Mouse (Mus musculus) hindbrain, embryonic 16.5 days (tissue): Measurements from ENCODE around the gene Sipa1. TPM values are rescaled to one million over a fixed set of nuclear protein-coding genes. Genes with fewer than 3 reads are reported as not detected.
A peak's percentile ranks its signal among the peaks of the same experiment; 100 is the strongest.

Experiments
- ATAC-seq: fragments of 200-750 bp; cut with Nextera tagmentation; 2 replicates; pipeline ENCODE4 v1.8.0; 2017; ENCODE audit warnings: moderate TSS enrichment, moderate library complexity
- H3K27ac ChIP-seq: fragments of 300-500 bp; sonication (generic); 2 replicates; pipeline ENCODE4 v1.5.1; 2014; ENCODE audit warnings: low read depth, mild to moderate bottlenecking, control low read depth, low read length, moderate library complexity
- H3K27me3 ChIP-seq: fragments of 300-500 bp; sonication (generic); replicated peaks from 2 replicates; pipeline ENCODE4 v1.6.1; 2014; ENCODE audit warnings: low read length; ENCODE audit not compliant: control insufficient read depth, insufficient read depth
- H3K36me3 ChIP-seq: fragments of 300-500 bp; sonication (generic); 2 replicates; pipeline ENCODE4 v1.6.1; 2014; ENCODE audit warnings: mild to moderate bottlenecking, low read length, moderate library complexity, mixed read lengths; ENCODE audit not compliant: control insufficient read depth, insufficient read depth
- H3K4me1 ChIP-seq: fragments of 300-500 bp; sonication (generic); 2 replicates; pipeline ENCODE4 v1.6.1; 2014; ENCODE audit warnings: low read depth, low read length; ENCODE audit not compliant: control insufficient read depth, insufficient read depth
- H3K4me2 ChIP-seq: fragments of 300-500 bp; sonication (generic); 2 replicates; pipeline ENCODE4 v1.6.1; 2014; ENCODE audit warnings: mild to moderate bottlenecking, low read length, control low read depth, moderate library complexity
- H3K4me3 ChIP-seq: fragments of 300-500 bp; sonication (generic); 2 replicates; pipeline ENCODE4 v1.5.1; 2014; ENCODE audit warnings: mild to moderate bottlenecking, low read length, control low read depth, moderate library complexity
- H3K9ac ChIP-seq: fragments of 300-500 bp; sonication (generic); 2 replicates; pipeline ENCODE4 v1.6.1; 2014; ENCODE audit warnings: low read depth, mild to moderate bottlenecking, control low read depth, low read length, moderate library complexity
- H3K9me3 ChIP-seq: fragments of 300-500 bp; sonication (generic); 2 replicates; pipeline ENCODE4 v1.6.1; 2014; ENCODE audit warnings: mild to moderate bottlenecking, low read length, moderate library complexity; ENCODE audit not compliant: control insufficient read depth
- WGBS: fragments of 180-500 bp; shearing (Covaris S2); extraction: QIAGEN DNeasy Blood & Tissue Kit; methylation state at CpG from one replicate; pipeline ENCODE4 v1.1.7; 2014; 5-methylcytosine and 5-hydroxymethylcytosine counted together
- polyA plus RNA-seq: library from polyadenylated mRNA; unstranded; fragments of >200 nt; fragmentation: Nextera tagmentation; extraction: Ambion mirVana; gene quantifications from 2 replicates; pipeline ENCODE4 v1.2.1, GENCODE M21; 2015

Sipa1 gene
- polyA plus RNA-seq, 1 experiment from 2014 or later: 14.3 TPM

DNA sequence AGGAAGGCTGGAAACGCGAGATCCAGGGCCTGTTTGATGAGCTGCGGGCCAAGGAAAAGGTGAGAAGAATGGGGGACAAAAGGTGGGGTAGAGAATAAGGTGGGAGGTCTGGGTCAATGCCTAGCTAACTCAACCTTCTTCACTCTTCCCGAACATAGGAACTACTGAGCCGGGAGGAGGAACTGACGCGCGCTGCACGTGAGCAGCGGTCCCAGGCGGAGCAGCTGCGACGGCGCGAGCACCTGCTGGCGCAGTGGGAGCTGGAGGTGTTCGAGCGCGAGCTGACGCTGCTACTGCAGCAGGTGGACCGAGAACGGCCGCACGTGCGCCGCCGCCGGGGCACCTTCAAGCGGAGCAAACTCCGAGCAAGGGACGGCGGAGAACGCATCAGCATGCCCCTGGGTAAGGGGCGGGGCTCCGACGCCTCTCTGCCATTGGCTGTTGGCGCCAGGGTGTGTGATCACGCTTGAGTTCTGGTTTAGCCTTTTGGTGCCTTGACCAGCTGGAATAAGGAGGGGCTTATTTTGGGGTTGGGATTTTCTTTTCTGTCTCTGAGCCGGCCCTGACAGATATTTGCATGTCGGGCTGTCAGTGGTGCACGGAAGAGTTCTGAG is 32.4 kb upstream of the Sipa1 start:
- H3K9me3 ChIP-seq: no peaks in the 10 kb centered on the region
- peak overlapping the region; percentile 53 for H3K4me2 ChIP-seq
- peak overlapping the region; percentile 46; the same call in 1 of the 2 replicates for H3K9ac ChIP-seq
- peak; percentile 69; the same call in 1 of the 2 replicates for ATAC-seq
- no peak overlapping the region for H3K27ac ChIP-seq
- H3K4me1 ChIP-seq: peaks cover 22% of the 10 kb centered on the region
- H3K4me3 ChIP-seq: peak overlapping the region; percentile 33
- WGBS: 9% methylated on average over 41 of the region's 41 CpGs
- H3K27me3 ChIP-seq: no peaks in the 10 kb centered on the region
- H3K36me3 ChIP-seq: peaks cover 29% of the 10 kb centered on the region

- Histone ChIP-seq H3K27me3 (no peaks in the 10 kb centered on the region), H3K4me3 (no peak overlapping the region), H3K9me3 (no peaks in the 10 kb centered on the region), H3K27ac (no peak overlapping the region), H3K36me3 (peaks cover 18% of the 10 kb centered on the region), H3K4me1 (peaks cover 35% of the 10 kb centered on the region), H3K9ac (no peak overlapping the region), H3K4me2 (no peak overlapping the region)
- WGBS: 88% methylated on average over 6 of the region's 6 CpGs
- ATAC-seq: no peak
Measured at GRCm38 (mm10) chr19:5693801-5694200, 30.3 kb upstream of the Sipa1 start.

DNA sequence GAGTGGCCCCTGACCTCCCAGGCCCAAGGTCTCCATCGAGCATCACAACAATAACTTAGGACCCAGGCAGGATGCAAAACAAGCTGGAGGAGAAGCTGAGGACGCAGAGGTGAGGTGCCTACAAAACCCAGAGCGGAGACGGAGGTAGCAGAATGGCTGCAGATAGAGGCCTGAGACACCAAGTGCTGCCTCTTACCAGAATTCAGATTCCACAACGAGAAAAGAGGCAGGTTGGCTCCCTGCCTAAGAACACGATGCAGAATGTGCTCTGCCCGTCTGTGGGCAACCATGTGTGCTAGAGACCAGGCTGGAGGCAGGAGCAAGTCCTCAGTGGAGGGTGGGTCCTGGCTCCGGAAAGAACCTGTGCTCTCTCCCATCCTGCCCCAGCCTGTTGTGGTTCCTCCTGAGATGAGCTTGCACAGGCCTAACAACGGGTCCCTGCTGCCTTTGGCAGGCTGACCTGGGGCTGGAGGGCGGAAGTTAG is 29.4 kb upstream of the Sipa1 start:
- peak overlapping the region; percentile 42 for H3K4me2 ChIP-seq
- H3K27ac ChIP-seq: no peak overlapping the region
- H3K27me3 ChIP-seq: no peaks in the 10 kb centered on the region
- no peak for ATAC-seq
- WGBS: 79% methylated on average over 10 of the region's 10 CpGs
- H3K4me1 ChIP-seq: peaks cover 36% of the 10 kb centered on the region
- peaks cover 12% of the 10 kb centered on the region; the same call in 1 of the 2 replicates for H3K36me3 ChIP-seq
- peak overlapping the region; percentile 6; the same call in 1 of the 2 replicates for H3K4me3 ChIP-seq
- H3K9ac ChIP-seq: peak overlapping the region; percentile 45
- no peaks in the 10 kb centered on the region for H3K9me3 ChIP-seq

GRCm38 (mm10) chr19:5692086-5692912 is 28.8 kb upstream of the Sipa1 start:
- WGBS: 59% methylated on average over 10 of the region's 10 CpGs
- peak overlapping the region; percentile 100 for H3K4me2 ChIP-seq
- peaks cover 6% of the 10 kb centered on the region; the same call in 1 of the 2 replicates for H3K36me3 ChIP-seq
- H3K27ac ChIP-seq: peak overlapping the region; percentile 35; the same call in 1 of the 2 replicates
- peak overlapping the region; percentile 45 for H3K9ac ChIP-seq
- H3K4me3 ChIP-seq: peak overlapping the region; percentile 97; the same call in 1 of the 2 replicates
- H3K27me3 ChIP-seq: no peaks in the 10 kb centered on the region
- peaks cover 42% of the 10 kb centered on the region for H3K4me1 ChIP-seq
- no peak for ATAC-seq
- no peaks in the 10 kb centered on the region for H3K9me3 ChIP-seq

- Histone ChIP-seq H3K4me2 (peak overlapping the region; percentile 100), H3K9ac (0 out of 2 replicates have a peak overlapping the region, but pooled peaks have one; percentile 83), H3K4me1 (peaks cover 45% of the 10 kb centered on the region), H3K9me3 (no peaks in the 10 kb centered on the region), H3K4me3 (peak overlapping the region; percentile 97; the same call in 1 of the 2 replicates), H3K27ac (no peak overlapping the region), H3K36me3 (peaks cover 4% of the 10 kb centered on the region; the same call in 1 of the 2 replicates), H3K27me3 (no peaks in the 10 kb centered on the region)
- ATAC-seq: no peak
- WGBS: 89% methylated on average over 5 of the region's 5 CpGs
Measured at GRCm38 (mm10) chr19:5691601-5692000, 28.1 kb upstream of the Sipa1 start.

DNA sequence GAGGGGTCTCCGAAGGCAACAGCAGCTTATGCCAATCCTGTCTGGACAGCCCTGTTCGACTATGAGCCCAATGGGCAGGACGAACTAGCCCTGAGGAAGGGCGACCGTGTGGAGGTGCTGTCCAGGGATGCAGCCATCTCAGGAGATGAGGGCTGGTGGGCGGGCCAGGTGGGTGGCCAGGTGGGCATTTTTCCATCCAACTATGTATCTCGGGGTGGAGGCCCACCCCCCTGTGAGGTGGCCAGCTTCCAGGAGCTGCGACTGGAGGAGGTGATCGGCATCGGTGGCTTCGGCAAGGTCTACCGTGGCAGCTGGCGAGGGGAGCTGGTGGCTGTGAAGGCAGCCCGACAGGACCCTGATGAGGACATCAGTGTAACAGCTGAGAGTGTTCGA is 26.8 kb upstream of the Sipa1 start:
- no peak for ATAC-seq
- WGBS: 69% methylated on average over 15 of the region's 15 CpGs
- peaks cover 8% of the 10 kb centered on the region for H3K36me3 ChIP-seq

DNA sequence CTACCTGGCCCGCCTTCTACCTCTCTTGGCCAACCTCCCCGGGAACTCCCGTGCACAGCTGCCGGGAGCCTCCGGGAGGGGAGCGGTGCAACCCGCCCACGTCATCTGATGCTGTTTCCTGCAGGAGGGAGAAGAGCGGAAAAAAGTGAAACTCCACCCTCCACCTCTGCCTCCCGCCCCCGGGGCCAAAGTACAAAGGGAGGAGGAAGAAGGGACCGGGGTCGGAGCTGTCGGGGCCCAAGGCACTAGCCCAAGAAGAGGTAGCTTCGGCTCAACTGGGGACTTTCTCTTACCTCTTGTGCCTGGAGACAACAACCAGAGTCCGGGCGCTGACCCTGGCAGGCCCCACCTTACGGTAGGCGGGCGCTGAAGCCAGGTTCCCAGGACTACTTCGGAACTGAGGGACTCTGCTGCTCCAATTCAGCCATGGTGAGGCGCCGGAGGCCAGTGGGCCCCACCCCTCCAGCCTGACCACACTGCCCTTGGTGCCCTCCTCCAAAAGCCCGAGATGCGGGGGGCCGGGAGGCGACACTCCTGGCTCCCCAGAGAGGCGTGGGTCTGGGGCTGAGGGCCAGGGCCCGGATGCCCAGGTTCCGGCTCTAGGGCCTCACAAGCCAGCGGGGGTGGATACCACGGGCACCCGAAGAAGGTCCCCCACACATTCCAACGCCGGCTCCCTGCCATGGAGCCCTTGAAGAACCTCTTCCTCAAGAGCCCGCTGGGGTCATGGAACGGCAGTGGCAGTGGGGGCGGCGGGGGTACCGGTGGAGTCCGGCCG is 26.2 kb upstream of the Sipa1 start:
- ATAC-seq: no peak
- peaks cover 12% of the 10 kb centered on the region for H3K36me3 ChIP-seq

More for the DNA sequence above, 26.8 kb upstream of the Sipa1 start:
- no peaks in the 10 kb centered on the region for H3K27me3 ChIP-seq
- peak overlapping the region; percentile 97 for H3K4me3 ChIP-seq
- H3K9me3 ChIP-seq: no peaks in the 10 kb centered on the region
- H3K9ac ChIP-seq: peak overlapping the region; percentile 83
- H3K4me2 ChIP-seq: peak overlapping the region; percentile 100
- peaks cover 43% of the 10 kb centered on the region for H3K4me1 ChIP-seq
- peak overlapping the region; percentile 87; the same call in 1 of the 2 replicates for H3K27ac ChIP-seq

GRCm38 (mm10) chr19:5689088-5689428 is 25.6 kb upstream of the Sipa1 start:
- Histone ChIP-seq H3K4me1 (peaks cover 43% of the 10 kb centered on the region), H3K4me2 (peak overlapping the region; percentile 100), H3K27me3 (no peaks in the 10 kb centered on the region), H3K9me3 (no peaks in the 10 kb centered on the region), H3K9ac (peak overlapping the region; percentile 83), H3K27ac (peak overlapping the region; percentile 87), H3K4me3 (peak overlapping the region; percentile 97), H3K36me3 (peaks cover 19% of the 10 kb centered on the region)
- WGBS: 2% methylated on average over 7 of the region's 7 CpGs
- no peak for ATAC-seq

More for the DNA sequence above, 26.2 kb upstream of the Sipa1 start:
- H3K4me3 ChIP-seq: peak overlapping the region; percentile 97
- H3K27ac ChIP-seq: peak overlapping the region; percentile 87
- WGBS: 10% methylated on average over 42 of the region's 42 CpGs
- peaks cover 43% of the 10 kb centered on the region for H3K4me1 ChIP-seq
- no peaks in the 10 kb centered on the region for H3K9me3 ChIP-seq
- H3K9ac ChIP-seq: peak overlapping the region; percentile 83
- peak overlapping the region; percentile 100 for H3K4me2 ChIP-seq
- H3K27me3 ChIP-seq: no peaks in the 10 kb centered on the region
